Mouse (Mus musculus): ENCODE results near the gene Acvr1b. TPM values are rescaled to one million over a fixed set of nuclear protein-coding genes. Genes with fewer than 3 reads are reported as not detected.
A peak's percentile ranks its signal among the peaks of the same experiment; 100 is the strongest.

Acvr1b gene
- polyA plus RNA-seq (2014; fragmentation: Nextera tagmentation; extraction: Ambion mirVana), result 8.0 and 8.9 TPM in 2 replicates

- peak within 1 kb of the TSS; percentile 97 for H3K4me2 ChIP-seq
- no peaks in the 10 kb centered on the region for H3K36me3 ChIP-seq (ENCODE audit: control insufficient read depth, insufficient read depth, low read length)
- peak; percentile 87 for ATAC-seq (replicated peaks; ENCODE audit: insufficient number of reproducible peaks, low FRiP score, low TSS enrichment)
- peak within 1 kb of the TSS; percentile 58 for H3K27ac ChIP-seq (ENCODE audit: low read depth, low read length)
- peak within 1 kb of the TSS; percentile 83 for H3K4me3 ChIP-seq (ENCODE audit: low read depth, low read length)
- H3K9me3 ChIP-seq (replicated peaks; ENCODE audit: control insufficient read depth, low read length), result no peaks in the 10 kb centered on the region
- under 1% methylated on average over 37 of the region's 87 CpGs for WGBS (ENCODE audit: insufficient replicate concordance)
- no peaks in the 10 kb centered on the region for H3K27me3 ChIP-seq (ENCODE audit: control insufficient read depth, insufficient read depth, low read length)
- peaks cover 34% of the 10 kb centered on the region for H3K4me1 ChIP-seq (ENCODE audit: control insufficient read depth, insufficient read depth, low read length)
- peak within 1 kb of the TSS; percentile 90 for H3K9ac ChIP-seq (ENCODE audit: low read depth, low read length)
Observed at GRCm38 (mm10) chr15:101173421-101174211, at the start of gene Acvr1b. Gene Acvr1b (plus strand): TSS chr15:101174067.

GRCm38 (mm10) chr15:101125561-101125960 is 48.3 kb upstream of the Acvr1b start:
- Histone ChIP-seq H3K9ac (ENCODE audit: low read depth, low read length) (no peak overlapping the region), H3K4me2 (no peak overlapping the region), H3K27me3 (ENCODE audit: control insufficient read depth, insufficient read depth, low read length) (peaks cover 34% of the 10 kb centered on the region), H3K36me3 (ENCODE audit: control insufficient read depth, insufficient read depth, low read length) (no peaks in the 10 kb centered on the region), H3K9me3 (replicated peaks; ENCODE audit: control insufficient read depth, low read length) (no peaks in the 10 kb centered on the region), H3K27ac (ENCODE audit: low read depth, low read length) (no peak overlapping the region), H3K4me1 (ENCODE audit: control insufficient read depth, insufficient read depth, low read length) (peaks cover 18% of the 10 kb centered on the region), H3K4me3 (ENCODE audit: low read depth, low read length) (no peak overlapping the region)
- 85% methylated on average over 6 of the region's 6 CpGs for WGBS (ENCODE audit: insufficient replicate concordance)
- ATAC-seq (replicated peaks; ENCODE audit: insufficient number of reproducible peaks, low FRiP score, low TSS enrichment), result no peak

DNA sequence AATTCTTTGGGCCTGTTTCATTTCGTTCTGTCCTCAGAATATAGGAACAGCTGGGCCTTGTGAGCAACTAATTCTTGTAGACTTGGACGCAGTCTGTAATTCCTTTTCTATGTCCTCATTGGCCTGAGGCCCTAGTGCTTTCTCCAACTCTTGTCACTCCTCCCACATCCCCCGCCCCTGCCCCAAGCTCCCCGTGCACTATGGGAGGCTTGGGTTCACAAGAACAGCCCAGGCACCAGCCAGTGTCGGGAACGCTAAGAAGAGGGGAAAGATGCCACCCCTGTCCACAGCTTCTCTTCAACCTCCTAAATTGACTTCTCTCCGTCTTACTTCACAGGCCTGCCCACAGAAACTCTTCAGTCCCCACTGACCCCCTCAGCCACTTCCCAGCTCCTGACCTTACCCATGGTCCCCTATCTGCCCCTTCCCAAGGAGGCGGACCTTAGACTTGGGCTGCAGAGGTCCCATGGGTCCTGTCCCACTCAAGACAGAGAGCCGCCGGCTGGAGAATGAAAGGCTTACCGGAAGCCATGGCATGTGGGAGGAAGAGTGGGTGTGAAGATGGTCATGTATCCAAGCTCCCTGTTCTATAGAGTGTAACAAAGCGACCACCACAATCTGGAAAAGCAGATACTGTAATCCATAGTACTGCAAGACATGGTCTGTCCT is 46.9 kb upstream of the Acvr1b start:
- Histone ChIP-seq H3K4me1 (ENCODE audit: control insufficient read depth, insufficient read depth, low read length) (peaks cover 25% of the 10 kb centered on the region), H3K4me3 (ENCODE audit: low read depth, low read length) (no peak overlapping the region), H3K4me2 (no peak overlapping the region), H3K27ac (ENCODE audit: low read depth, low read length) (no peak overlapping the region), H3K27me3 (ENCODE audit: control insufficient read depth, insufficient read depth, low read length) (peaks cover 34% of the 10 kb centered on the region), H3K36me3 (ENCODE audit: control insufficient read depth, insufficient read depth, low read length) (no peaks in the 10 kb centered on the region), H3K9me3 (replicated peaks; ENCODE audit: control insufficient read depth, low read length) (no peaks in the 10 kb centered on the region), H3K9ac (ENCODE audit: low read depth, low read length) (no peak overlapping the region)
- 66% methylated on average over 12 of the region's 12 CpGs for WGBS (ENCODE audit: insufficient replicate concordance)
- no peak for ATAC-seq (replicated peaks; ENCODE audit: insufficient number of reproducible peaks, low FRiP score, low TSS enrichment)

- ATAC-seq (replicated peaks; ENCODE audit: insufficient number of reproducible peaks, low FRiP score, low TSS enrichment), result peak; percentile 40
- WGBS (ENCODE audit: insufficient replicate concordance), result 4% methylated on average over 46 of the region's 46 CpGs
- Histone ChIP-seq H3K4me3 (ENCODE audit: low read depth, low read length) (peak within 1 kb of the TSS; percentile 47), H3K4me1 (ENCODE audit: control insufficient read depth, insufficient read depth, low read length) (peaks cover 29% of the 10 kb centered on the region), H3K36me3 (ENCODE audit: control insufficient read depth, insufficient read depth, low read length) (no peaks in the 10 kb centered on the region), H3K9ac (ENCODE audit: low read depth, low read length) (peak within 1 kb of the TSS; percentile 73), H3K4me2 (peak within 1 kb of the TSS; percentile 86), H3K9me3 (replicated peaks; ENCODE audit: control insufficient read depth, low read length) (no peaks in the 10 kb centered on the region), H3K27me3 (ENCODE audit: control insufficient read depth, insufficient read depth, low read length) (peaks cover 34% of the 10 kb centered on the region), H3K27ac (ENCODE audit: low read depth, low read length) (no peak within 1 kb of the TSS)
Observed at GRCm38 (mm10) chr15:101128181-101129089, 45.4 kb upstream of the Acvr1b start, which contains the start of gene Acvrl1. Gene Acvrl1 (plus strand): TSS chr15:101128522.

GRCm38 (mm10) chr15:101129412-101129811 is 44.5 kb upstream of the Acvr1b start:
- WGBS (ENCODE audit: insufficient replicate concordance), result 11% methylated on average over 5 of the region's 5 CpGs
- Histone ChIP-seq H3K4me2 (peak overlapping the region; percentile 86), H3K4me3 (ENCODE audit: low read depth, low read length) (peak overlapping the region; percentile 47), H3K27ac (ENCODE audit: low read depth, low read length) (no peak overlapping the region), H3K27me3 (ENCODE audit: control insufficient read depth, insufficient read depth, low read length) (peaks cover 34% of the 10 kb centered on the region), H3K4me1 (ENCODE audit: control insufficient read depth, insufficient read depth, low read length) (peaks cover 29% of the 10 kb centered on the region), H3K36me3 (ENCODE audit: control insufficient read depth, insufficient read depth, low read length) (no peaks in the 10 kb centered on the region), H3K9me3 (replicated peaks; ENCODE audit: control insufficient read depth, low read length) (no peaks in the 10 kb centered on the region), H3K9ac (ENCODE audit: low read depth, low read length) (peak overlapping the region; percentile 73)
- ATAC-seq (replicated peaks; ENCODE audit: insufficient number of reproducible peaks, low FRiP score, low TSS enrichment), result no peak

- H3K4me1 ChIP-seq (ENCODE audit: control insufficient read depth, insufficient read depth, low read length), result peaks cover 29% of the 10 kb centered on the region
- no peak overlapping the region for H3K27ac ChIP-seq (ENCODE audit: low read depth, low read length)
- no peak for ATAC-seq (replicated peaks; ENCODE audit: insufficient number of reproducible peaks, low FRiP score, low TSS enrichment)
- H3K4me2 ChIP-seq, result peak overlapping the region; percentile 1; the same call in 1 of the 2 replicates
- H3K36me3 ChIP-seq (ENCODE audit: control insufficient read depth, insufficient read depth, low read length), result no peaks in the 10 kb centered on the region
- WGBS (ENCODE audit: insufficient replicate concordance), result 11% methylated on average over 11 of the region's 11 CpGs
- no peak overlapping the region for H3K9ac ChIP-seq (ENCODE audit: low read depth, low read length)
- no peaks in the 10 kb centered on the region for H3K9me3 ChIP-seq (replicated peaks; ENCODE audit: control insufficient read depth, low read length)
- no peak overlapping the region for H3K4me3 ChIP-seq (ENCODE audit: low read depth, low read length)
- H3K27me3 ChIP-seq (ENCODE audit: control insufficient read depth, insufficient read depth, low read length), result peaks cover 39% of the 10 kb centered on the region
Observed at GRCm38 (mm10) chr15:101131498-101131897, 42.4 kb upstream of the Acvr1b start.

- Histone ChIP-seq H3K9me3 (replicated peaks; ENCODE audit: control insufficient read depth, low read length) (no peaks in the 10 kb centered on the region), H3K4me3 (ENCODE audit: low read depth, low read length) (no peak overlapping the region), H3K4me1 (ENCODE audit: control insufficient read depth, insufficient read depth, low read length) (peaks cover 29% of the 10 kb centered on the region), H3K27ac (ENCODE audit: low read depth, low read length) (no peak overlapping the region), H3K9ac (ENCODE audit: low read depth, low read length) (no peak overlapping the region), H3K4me2 (peak overlapping the region; percentile 1; the same call in 1 of the 2 replicates), H3K36me3 (ENCODE audit: control insufficient read depth, insufficient read depth, low read length) (no peaks in the 10 kb centered on the region), H3K27me3 (ENCODE audit: control insufficient read depth, insufficient read depth, low read length) (peaks cover 38% of the 10 kb centered on the region)
- 58% methylated on average over 6 of the region's 6 CpGs for WGBS (ENCODE audit: insufficient replicate concordance)
- ATAC-seq (replicated peaks; ENCODE audit: insufficient number of reproducible peaks, low FRiP score, low TSS enrichment), result no peak
Observed at GRCm38 (mm10) chr15:101132041-101132440, 41.8 kb upstream of the Acvr1b start.

DNA sequence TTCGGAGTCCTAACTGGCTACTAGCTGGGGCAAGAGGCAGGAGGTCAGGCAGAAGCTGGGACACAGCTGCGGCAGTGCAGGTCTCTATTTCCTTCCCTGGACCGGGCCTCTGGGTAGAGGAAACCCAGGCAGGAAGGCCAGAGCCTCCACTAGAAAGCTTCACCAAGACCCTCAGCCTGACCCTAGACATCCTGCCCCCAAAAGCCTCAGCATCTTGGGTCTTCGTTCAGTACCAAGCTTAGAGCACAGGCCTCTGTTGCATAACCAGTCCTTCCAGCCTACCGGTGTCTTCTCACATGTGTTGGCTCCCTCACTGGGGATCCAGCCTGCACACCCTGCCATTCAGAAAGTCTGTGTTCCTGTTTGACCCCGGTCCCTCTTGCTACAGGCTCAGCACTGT is 41.1 kb upstream of the Acvr1b start:
- Histone ChIP-seq H3K27ac (ENCODE audit: low read depth, low read length) (no peak overlapping the region), H3K27me3 (ENCODE audit: control insufficient read depth, insufficient read depth, low read length) (peaks cover 31% of the 10 kb centered on the region), H3K9me3 (replicated peaks; ENCODE audit: control insufficient read depth, low read length) (no peaks in the 10 kb centered on the region), H3K36me3 (ENCODE audit: control insufficient read depth, insufficient read depth, low read length) (no peaks in the 10 kb centered on the region), H3K4me1 (ENCODE audit: control insufficient read depth, insufficient read depth, low read length) (peaks cover 29% of the 10 kb centered on the region), H3K9ac (ENCODE audit: low read depth, low read length) (no peak overlapping the region), H3K4me2 (no peak overlapping the region), H3K4me3 (ENCODE audit: low read depth, low read length) (no peak overlapping the region)
- ATAC-seq (replicated peaks; ENCODE audit: insufficient number of reproducible peaks, low FRiP score, low TSS enrichment), result no peak
- WGBS (ENCODE audit: insufficient replicate concordance), result 68% methylated on average over 6 of the region's 6 CpGs
